Mouse (Mus musculus) G1E (cell line): ENCODE data around the gene Insl6. TPM values are rescaled to one million over a fixed set of nuclear protein-coding genes. Genes with fewer than 3 reads are reported as not detected.

Source experiments
- ATAC-seq: 2 replicates; pipeline ENCODE4 v1.8.0; 2016; ENCODE audit warnings: mild to moderate bottlenecking; ENCODE audit not compliant: insufficient number of reproducible peaks, poor library complexity, low FRiP score, severe bottlenecking; ENCODE audit errors: extremely low read depth
- DNase-seq: peaks from one replicate; pipeline ENCODE4 v3.0.0; 2012; ENCODE audit warnings: low spot score
- H3K27me3 ChIP-seq: 2 replicates; pipeline ENCODE4 v1.6.1; 2012; ENCODE audit warnings: mild to moderate bottlenecking, low read length, inconsistent platforms; ENCODE audit not compliant: insufficient read depth
- H3K36me3 ChIP-seq: replicated peaks from 2 replicates; pipeline ENCODE3; 2012; ENCODE audit warnings: mild to moderate bottlenecking, inconsistent platforms
- H3K4me1 ChIP-seq: 2 replicates; pipeline ENCODE4 v1.6.1; 2012; ENCODE audit warnings: low read depth, low read length, inconsistent platforms, mixed read lengths; ENCODE audit not compliant: insufficient read depth
- H3K4me3 ChIP-seq: 2 replicates; pipeline ENCODE4 v1.5.1; 2012; ENCODE audit warnings: low read depth, mild to moderate bottlenecking, inconsistent platforms, low read length, moderate library complexity, mixed read lengths
- H3K9me3 ChIP-seq: replicated peaks from 2 replicates; pipeline ENCODE4 v1.6.1; 2012; ENCODE audit warnings: inconsistent platforms
- CTCF ChIP-seq: IDR thresholded peaks from 2 replicates; pipeline ENCODE4 v1.5.1; 2012; ENCODE audit warnings: low read depth, low read length, inconsistent platforms, mixed read lengths
- GATA1 ChIP-seq: IDR thresholded peaks from 2 replicates; pipeline ENCODE4 v1.6.1; 2012; ENCODE audit warnings: borderline replicate concordance, low read length, inconsistent platforms, mixed read lengths
- GATA2 ChIP-seq: IDR thresholded peaks from 2 replicates; pipeline ENCODE4 v1.6.1; 2012; ENCODE audit warnings: low read depth, low read length, inconsistent platforms, borderline replicate concordance
- POLR2AphosphoS5 ChIP-seq: IDR thresholded peaks from 2 replicates; pipeline ENCODE4 v1.6.1; 2012; ENCODE audit warnings: low read depth, low read length, inconsistent platforms; ENCODE audit not compliant: insufficient replicate concordance
- TAL1 ChIP-seq: conservative IDR thresholded peaks from 2 replicates; pipeline ENCODE4 v1.6.1; 2012; ENCODE audit warnings: low read depth, low read length, inconsistent platforms, mixed read lengths
- polyA plus RNA-seq: library from polyadenylated mRNA; stranded (reverse); fragments of >175 nt; gene quantifications from 2 replicates; pipeline ENCODE4 v1.2.3, GENCODE M21; 2012
- total RNA-seq, 2 experiments: library from RNA; stranded (forward) in 1 of 2; stranded (reverse) in 1 of 2; fragments of 200-1000 nt in 1 of 2; fragments of >200 nt in 1 of 2; fragmentation: Nextera tagmentation in 1 of 2; gene quantifications; 2 replicates each; pipeline ENCODE4 v1.2.3; 2014 to 2017

Gene Insl6
- total and polyA plus RNA-seq, 3 experiments = 0.35 to 4.2 TPM; not detected in 1

GRCm38 (mm10) chr19:29296166-29296565 is 29.0 kb downstream of the Insl6 start:
- TF ChIP-seq TAL1 (no peak), CTCF (no peak), GATA1 (no peak), GATA2 (no peak), POLR2AphosphoS5 (no peak)
- H3K36me3 ChIP-seq = peaks cover 84% of the 10 kb centered on the region
- ATAC-seq = no peak

GRCm38 (mm10) chr19:29294756-29295155 is 30.4 kb downstream of the Insl6 start:
- ATAC-seq (no peak), DNase-seq (no peak)
- Histone ChIP-seq H3K9me3 (no peaks in the 10 kb centered on the region), H3K4me3 (no peak overlapping the region), H3K4me1 (no peaks in the 10 kb centered on the region), H3K36me3 (peaks cover 82% of the 10 kb centered on the region), H3K27me3 (no peaks in the 10 kb centered on the region)
- TF ChIP-seq TAL1 = no peak
- no peak for TF ChIP-seq CTCF
- TF ChIP-seq GATA2 = no peak
- no peak for TF ChIP-seq GATA1
- no peak for TF ChIP-seq POLR2AphosphoS5

More at GRCm38 (mm10) chr19:29296166-29296565, 29.0 kb downstream of the Insl6 start:
- H3K4me1 ChIP-seq = no peaks in the 10 kb centered on the region
- no peaks in the 10 kb centered on the region for H3K27me3 ChIP-seq
- no peak for DNase-seq
- no peak overlapping the region for H3K4me3 ChIP-seq
- no peaks in the 10 kb centered on the region for H3K9me3 ChIP-seq

GRCm38 (mm10) chr19:29292546-29292945 is 32.6 kb downstream of the Insl6 start:
- peaks cover 80% of the 10 kb centered on the region for H3K36me3 ChIP-seq
- no peaks in the 10 kb centered on the region for H3K9me3 ChIP-seq
- H3K4me1 ChIP-seq = no peaks in the 10 kb centered on the region
- no peak overlapping the region for H3K4me3 ChIP-seq
- no peaks in the 10 kb centered on the region for H3K27me3 ChIP-seq
- no peak for TF ChIP-seq POLR2AphosphoS5
- TF ChIP-seq GATA2 = no peak
- TF ChIP-seq CTCF = no peak
- no peak for TF ChIP-seq GATA1
- no peak for TF ChIP-seq TAL1
- no peak for DNase-seq
- no peak for ATAC-seq

DNA sequence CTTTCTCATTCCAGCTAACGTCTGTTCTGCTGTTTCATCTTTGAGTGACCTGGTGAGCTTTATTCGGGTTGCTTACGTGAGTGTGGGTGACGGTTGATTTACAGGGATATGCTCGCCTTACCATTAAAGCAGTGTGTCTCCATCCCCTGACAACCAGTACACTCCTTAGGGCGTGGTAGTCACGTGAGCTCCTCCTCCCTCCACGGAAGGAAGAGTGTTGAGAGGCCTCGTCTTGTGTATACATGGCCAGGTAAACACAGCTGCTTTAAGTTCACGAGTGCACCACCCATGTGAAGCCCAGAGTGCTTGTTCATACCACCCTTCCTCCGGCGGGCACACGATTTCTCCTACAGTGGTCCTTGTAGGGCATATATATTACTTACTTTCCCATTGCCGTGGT is 33.6 kb downstream of the Insl6 start:
- TF ChIP-seq POLR2AphosphoS5 = no peak
- TF ChIP-seq TAL1 = no peak
- TF ChIP-seq GATA1 = no peak
- no peak for TF ChIP-seq CTCF
- no peak for TF ChIP-seq GATA2
- H3K4me1 ChIP-seq = no peaks in the 10 kb centered on the region
- H3K36me3 ChIP-seq = peaks cover 79% of the 10 kb centered on the region
- H3K4me3 ChIP-seq = no peak overlapping the region
- ATAC-seq (no peak), DNase-seq (no peak)
- no peaks in the 10 kb centered on the region for H3K9me3 ChIP-seq
- no peaks in the 10 kb centered on the region for H3K27me3 ChIP-seq

GRCm38 (mm10) chr19:29287863-29288262 is 37.3 kb downstream of the Insl6 start:
- Histone ChIP-seq H3K27me3 (no peaks in the 10 kb centered on the region), H3K9me3 (no peaks in the 10 kb centered on the region), H3K4me1 (no peaks in the 10 kb centered on the region), H3K4me3 (no peak overlapping the region), H3K36me3 (peaks cover 74% of the 10 kb centered on the region)
- DNase-seq (no peak), ATAC-seq (no peak)
- no peak for TF ChIP-seq CTCF
- TF ChIP-seq GATA2 = no peak
- no peak for TF ChIP-seq GATA1
- TF ChIP-seq POLR2AphosphoS5 = no peak
- no peak for TF ChIP-seq TAL1

DNA sequence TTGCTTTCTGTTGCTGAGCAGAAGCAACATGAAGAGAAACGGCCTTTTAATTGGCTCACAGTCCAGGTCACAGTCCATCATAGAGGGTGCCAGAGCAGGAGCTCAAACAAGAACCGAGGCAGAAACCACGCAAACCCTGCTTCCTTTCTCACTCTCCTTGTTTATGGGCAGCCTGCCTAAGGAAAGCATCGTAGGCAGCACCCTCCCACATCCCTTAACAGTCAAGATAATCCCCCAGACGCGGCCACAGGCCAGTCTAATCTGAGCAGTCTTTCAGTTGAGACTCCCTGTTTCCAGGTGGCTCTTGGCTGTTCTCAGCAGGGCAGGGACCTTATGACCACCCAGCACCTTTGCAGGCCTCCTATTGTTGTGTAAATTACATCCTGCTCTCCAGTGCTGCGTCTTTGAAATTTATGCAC is 39.7 kb downstream of the Insl6 start:
- H3K4me3 ChIP-seq = no peak overlapping the region
- DNase-seq = no peak
- no peak for ATAC-seq

DNA sequence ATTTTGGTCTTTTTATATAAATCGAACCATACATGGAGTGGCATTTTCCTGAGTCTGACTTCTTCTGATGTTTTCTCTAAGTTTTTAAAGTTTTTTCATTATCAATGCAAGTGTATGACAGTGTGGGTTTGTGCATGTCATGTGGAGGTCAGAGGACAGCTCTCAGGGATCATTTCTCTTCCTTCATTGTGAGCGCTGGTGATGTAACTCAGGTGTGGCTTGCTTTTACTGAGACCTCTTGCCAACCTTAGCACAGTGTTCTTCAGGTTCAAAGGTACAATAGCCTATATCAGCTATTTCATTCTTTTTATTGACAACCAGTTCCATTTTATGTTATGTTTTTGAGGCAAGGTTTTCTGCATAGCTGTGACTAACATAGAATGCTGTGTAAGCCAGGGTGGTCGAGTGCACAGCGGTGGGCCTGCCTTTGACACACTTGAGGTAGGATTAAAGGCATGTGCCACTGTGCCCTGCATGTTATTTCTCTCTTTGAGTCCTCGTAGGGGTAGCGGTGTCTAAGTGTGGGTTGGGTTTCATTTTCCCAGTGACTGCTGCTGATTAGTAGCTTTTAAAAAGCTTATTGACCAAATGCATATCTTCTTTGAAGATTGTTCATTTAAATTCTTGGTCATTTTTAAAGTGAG is 46.1 kb downstream of the Insl6 start:
- Histone ChIP-seq H3K27me3 (no peaks in the 10 kb centered on the region), H3K9me3 (no peaks in the 10 kb centered on the region), H3K4me1 (peaks cover 5% of the 10 kb centered on the region; the same call in 1 of the 2 replicates), H3K36me3 (peaks cover 64% of the 10 kb centered on the region), H3K4me3 (no peak overlapping the region)
- ATAC-seq (no peak), DNase-seq (no peak)
- TF ChIP-seq TAL1 = no peak
- TF ChIP-seq CTCF = no peak
- TF ChIP-seq POLR2AphosphoS5 = no peak
- TF ChIP-seq GATA1 = no peak
- TF ChIP-seq GATA2 = no peak

More for the DNA sequence above, 39.7 kb downstream of the Insl6 start:
- no peaks in the 10 kb centered on the region for H3K4me1 ChIP-seq
- TF ChIP-seq GATA2 = no peak
- no peak for TF ChIP-seq CTCF
- no peak for TF ChIP-seq GATA1
- no peaks in the 10 kb centered on the region for H3K27me3 ChIP-seq
- no peaks in the 10 kb centered on the region for H3K9me3 ChIP-seq
- H3K36me3 ChIP-seq = peaks cover 65% of the 10 kb centered on the region
